1 mouse cellular context compared by ENCODE assay signal in the genomic region with DNA sequence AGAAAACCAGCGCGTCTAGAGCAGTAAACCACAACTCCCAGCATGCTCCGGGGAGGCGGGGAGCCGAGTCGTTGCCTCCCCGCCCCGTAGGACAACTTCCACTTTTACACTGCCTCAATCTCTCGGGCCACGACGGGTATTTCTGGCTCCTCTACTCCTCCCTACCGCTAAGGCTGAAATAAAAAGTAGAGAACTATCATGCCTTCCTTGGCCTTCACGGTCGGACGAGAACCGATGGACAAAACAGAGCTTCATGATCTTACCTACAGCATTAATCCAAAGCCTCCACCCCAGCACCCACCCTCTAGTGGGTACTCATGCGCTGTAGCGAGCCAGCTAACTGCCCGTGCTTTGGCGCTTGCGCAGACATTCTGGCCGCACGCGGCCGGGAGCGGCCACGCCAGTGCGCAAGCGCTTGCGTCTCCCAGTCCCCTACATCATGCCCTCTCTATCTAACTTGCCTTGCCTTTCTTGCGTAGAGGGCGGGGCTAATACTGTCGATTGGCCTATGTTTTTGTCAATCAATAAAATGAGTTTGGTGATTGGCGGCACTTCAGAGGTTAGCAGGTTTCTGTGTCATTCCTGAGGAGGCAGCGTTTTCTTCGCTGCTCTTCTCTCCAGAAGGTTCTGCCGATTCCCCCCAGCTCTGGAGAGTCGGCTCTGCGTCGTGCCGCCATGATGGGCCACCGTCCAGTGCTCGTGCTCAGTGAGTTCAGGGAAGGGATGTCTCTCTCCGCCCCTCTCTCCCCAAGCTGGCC.
TF ChIP-seq lines count a peak whose summit lies in the region.

Gene Tsacc, minus strand, starts transcription at position 439 of the 758 bp plus-strand sequence.
Gene Cct3, plus strand, starts transcription at position 556 of the 758 bp plus-strand sequence.

TF ChIP-seq in MEL, 35 proteins besides CTCF, POLR2A, EP300 and RAD21 (continued from another document):
- TF ChIP-seq ZC3H11A (IDR thresholded peaks at IDR 0.05; ENCODE audit: low read depth, low read length) (no peak), POLR2AphosphoS2 (IDR thresholded peaks at IDR 0.05; ENCODE audit: low read length) (peak; percentile 98), CHD2 (IDR thresholded peaks at IDR 0.05; ENCODE audit: low read length) (peak; percentile 91), RCOR1 (IDR thresholded peaks at IDR 0.05; ENCODE audit: low read depth, low read length) (no peak), ZKSCAN1 (IDR thresholded peaks at IDR 0.05; ENCODE audit: low read depth, low read length) (no peak), CHD1 (IDR thresholded peaks at IDR 0.05; ENCODE audit: low read depth, low read length) (peak; percentile 18; the same call in 1 of the 2 replicates), E2F4 (IDR thresholded peaks at IDR 0.05; ENCODE audit: borderline replicate concordance, low read depth, low read length) (peak; percentile 81; the same call in 1 of the 2 replicates), MAZ (IDR thresholded peaks at IDR 0.05; ENCODE audit: low read depth, low read length) (peak; percentile 82), NRF1 (IDR thresholded peaks at IDR 0.05; ENCODE audit: insufficient read depth, low read depth, low read length, poor library complexity, severe bottlenecking) (peak; percentile 97), NELFE (IDR thresholded peaks at IDR 0.05; ENCODE audit: low read depth, low read length) (peak; percentile 96), TAL1 (IDR thresholded peaks at IDR 0.05; ENCODE audit: low read length) (no peak), UBTF (IDR thresholded peaks at IDR 0.05; ENCODE audit: borderline replicate concordance, insufficient read depth, low read depth, low read length) (no peak), GABPA (IDR thresholded peaks at IDR 0.05; ENCODE audit: low read depth, low read length) (no peak), TCF12 (IDR thresholded peaks at IDR 0.05; ENCODE audit: low read depth, low read length) (peak; percentile 77), HCFC1 (IDR thresholded peaks at IDR 0.05; ENCODE audit: low read depth, low read length) (peak; percentile 88), ELF1 (IDR thresholded peaks at IDR 0.05; ENCODE audit: low read depth, low read length) (peak; percentile 64; the same call in 1 of the 2 replicates), JUND (IDR thresholded peaks at IDR 0.05; ENCODE audit: low read depth, low read length) (no peak), MEF2A (IDR thresholded peaks at IDR 0.05; ENCODE audit: extremely low read depth, insufficient replicate concordance, low read depth, low read length, poor library complexity, severe bottlenecking) (no peak), KAT2A (conservative IDR thresholded peaks at IDR 0.05; ENCODE audit: low read depth, low read length) (peak; percentile 79), SIN3A (IDR thresholded peaks at IDR 0.05; ENCODE audit: low read length) (peak; percentile 71; the same call in 1 of the 2 replicates), MAX (IDR thresholded peaks at IDR 0.05; ENCODE audit: low read length) (peak; percentile 79), USF1 (IDR thresholded peaks at IDR 0.05; ENCODE audit: low read depth, low read length) (no peak)
